Mouse (Mus musculus): ENCODE data around the gene Taf7l. TPM values are rescaled to one million over a fixed set of nuclear protein-coding genes. Genes with fewer than 3 reads are reported as not detected.

Gene Taf7l
- not detected for total RNA-seq (2022)

DNA sequence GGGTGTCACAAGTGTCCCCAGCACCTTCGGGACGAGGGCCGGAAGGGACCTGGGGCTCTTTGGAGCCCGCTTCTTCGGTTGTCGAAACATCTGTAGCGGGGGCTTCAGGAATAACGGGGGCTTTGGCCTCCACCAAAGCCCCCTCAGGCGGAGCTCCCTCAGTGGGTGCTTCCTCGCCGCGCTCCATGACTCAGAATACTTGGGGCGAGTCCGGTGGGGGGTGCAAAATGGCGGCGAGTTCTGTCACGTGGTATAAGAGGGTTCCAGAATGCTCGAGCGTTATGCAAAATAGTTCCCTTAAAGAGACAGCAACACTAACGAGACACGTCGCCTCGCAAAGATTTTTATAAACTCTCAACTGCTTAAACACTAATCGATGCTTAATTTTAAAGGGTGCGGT is at the start of gene Taf7l:
TSS of gene Taf7l (minus strand) at position 201 of the 400 bp plus-strand sequence.
- no peak for DNase-seq (ENCODE audit: low spot score in 2 of 2)

DNA sequence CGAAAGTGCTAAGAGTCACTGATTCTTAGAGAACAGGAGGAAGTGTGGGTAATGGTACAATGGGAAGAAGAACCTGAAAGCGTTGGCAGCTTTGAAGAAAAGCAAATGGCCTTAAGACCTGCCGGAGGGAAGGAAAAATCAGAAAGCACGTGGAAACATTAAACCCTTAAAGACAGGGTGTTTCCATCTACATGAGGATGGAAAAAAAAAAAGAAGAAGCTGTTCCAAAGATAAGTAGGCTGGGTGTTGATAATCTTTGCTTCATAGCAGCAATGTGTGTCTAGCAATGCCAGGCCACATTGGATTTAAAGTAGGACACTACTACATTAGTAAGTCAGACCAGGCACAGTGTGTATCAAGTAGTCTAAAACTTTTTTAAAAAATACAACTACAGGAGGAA is 49.0 kb upstream of the Taf7l start:
- no peak for DNase-seq (ENCODE audit: low spot score in 2 of 2)

DNA sequence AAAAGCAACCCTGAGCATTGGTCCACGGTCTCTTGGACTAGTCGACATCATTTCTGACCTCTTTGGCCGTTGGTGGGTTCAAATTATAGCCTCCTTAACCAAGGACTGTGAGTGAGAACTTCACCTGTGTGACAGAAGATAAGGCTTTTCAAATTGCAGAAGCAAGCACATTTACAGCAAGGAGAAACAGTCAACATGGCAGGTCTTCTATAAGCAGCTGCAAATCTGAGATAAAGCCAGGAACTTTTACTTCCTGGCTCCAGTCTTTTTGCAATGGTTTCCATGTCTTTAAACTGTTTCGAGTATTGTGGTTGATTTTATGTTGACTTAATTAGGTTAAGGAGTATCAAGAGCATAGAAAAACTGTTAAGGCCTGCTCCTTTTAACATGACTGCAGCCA is 47.5 kb upstream of the Taf7l start:
- DNase-seq (ENCODE audit: low spot score in 2 of 2), result no peak

DNA sequence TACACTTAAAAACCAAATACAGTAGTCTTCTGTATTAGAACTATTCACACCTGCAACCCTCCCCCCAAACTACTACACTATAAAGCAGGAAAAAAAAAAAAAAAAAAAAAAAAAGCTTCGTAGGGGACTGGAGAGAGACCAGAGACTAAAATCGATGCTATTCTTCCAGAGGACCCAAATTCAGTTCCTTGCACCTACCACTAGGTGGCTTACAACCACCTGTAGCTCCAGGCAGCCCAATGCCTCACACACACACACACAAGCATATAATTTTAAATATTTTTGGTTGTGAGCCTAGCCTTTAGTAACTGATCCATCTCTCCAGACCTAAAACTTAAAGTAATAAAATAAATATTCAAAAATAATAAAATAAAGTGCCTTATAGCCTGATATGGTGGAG is 33.2 kb upstream of the Taf7l start:
- no peak for DNase-seq (ENCODE audit: low spot score in 2 of 2)

DNA sequence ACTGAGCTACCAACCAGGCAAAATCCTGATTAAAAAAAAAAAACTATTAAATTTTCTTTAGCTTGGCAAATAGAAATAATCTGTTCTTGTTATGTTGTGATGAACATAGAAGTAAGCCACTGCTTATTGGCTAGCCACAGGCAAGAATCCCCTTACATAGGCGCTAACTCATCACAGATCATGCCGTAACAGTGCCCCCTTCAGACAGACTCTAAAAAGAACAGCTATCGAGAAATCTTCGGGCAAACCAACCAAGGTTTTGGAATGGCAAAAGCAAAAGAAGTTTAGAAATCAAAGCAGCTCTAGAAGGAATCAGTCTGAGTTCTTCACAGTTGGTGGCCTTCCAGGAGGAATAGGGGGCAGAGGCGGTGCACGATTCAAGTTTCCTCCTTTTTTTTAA is 31.7 kb upstream of the Taf7l start:
- no peak for DNase-seq (ENCODE audit: low spot score in 2 of 2)

DNA sequence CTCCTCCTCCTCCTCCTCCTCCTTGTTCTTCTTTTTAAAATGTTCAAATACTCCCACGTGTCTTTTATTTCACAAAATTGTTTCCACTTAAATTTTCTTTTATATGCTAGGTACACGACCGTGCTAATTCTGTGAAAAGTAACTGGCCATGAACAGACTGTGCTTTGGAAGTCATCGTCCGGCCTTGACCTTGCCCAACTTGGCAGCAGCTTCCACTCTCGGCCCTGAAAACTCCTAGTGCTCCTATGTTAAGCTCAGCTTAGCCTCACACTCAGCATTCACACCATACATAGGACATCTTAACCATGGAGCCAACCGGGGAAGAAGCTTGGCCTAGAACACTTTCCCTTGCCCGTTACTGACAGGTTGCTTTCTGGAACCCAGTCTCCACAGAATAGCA is 24.4 kb upstream of the Taf7l start:
- no peak for DNase-seq (ENCODE audit: low spot score in 2 of 2)

DNA sequence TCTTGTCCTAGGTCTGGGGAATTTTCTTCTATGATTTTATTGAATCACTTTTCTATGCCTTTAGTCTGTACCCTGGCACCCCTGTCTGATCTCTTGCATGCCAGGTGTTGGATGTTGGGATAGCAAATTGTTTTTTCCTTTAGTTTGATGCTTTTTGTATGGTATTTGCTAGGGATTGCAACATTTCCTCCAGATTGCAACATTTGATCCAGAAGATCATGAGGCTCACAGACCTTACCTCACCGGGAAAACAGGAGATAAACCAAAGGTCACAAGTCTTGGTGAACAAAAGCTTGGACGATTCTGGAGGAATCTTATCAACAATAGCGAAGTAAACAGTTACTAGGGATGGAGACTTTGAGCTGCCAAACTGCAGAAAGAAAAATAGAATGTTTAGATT is 5.4 kb upstream of the Taf7l start:
- DNase-seq (ENCODE audit: low spot score in 2 of 2), result no peak

DNA sequence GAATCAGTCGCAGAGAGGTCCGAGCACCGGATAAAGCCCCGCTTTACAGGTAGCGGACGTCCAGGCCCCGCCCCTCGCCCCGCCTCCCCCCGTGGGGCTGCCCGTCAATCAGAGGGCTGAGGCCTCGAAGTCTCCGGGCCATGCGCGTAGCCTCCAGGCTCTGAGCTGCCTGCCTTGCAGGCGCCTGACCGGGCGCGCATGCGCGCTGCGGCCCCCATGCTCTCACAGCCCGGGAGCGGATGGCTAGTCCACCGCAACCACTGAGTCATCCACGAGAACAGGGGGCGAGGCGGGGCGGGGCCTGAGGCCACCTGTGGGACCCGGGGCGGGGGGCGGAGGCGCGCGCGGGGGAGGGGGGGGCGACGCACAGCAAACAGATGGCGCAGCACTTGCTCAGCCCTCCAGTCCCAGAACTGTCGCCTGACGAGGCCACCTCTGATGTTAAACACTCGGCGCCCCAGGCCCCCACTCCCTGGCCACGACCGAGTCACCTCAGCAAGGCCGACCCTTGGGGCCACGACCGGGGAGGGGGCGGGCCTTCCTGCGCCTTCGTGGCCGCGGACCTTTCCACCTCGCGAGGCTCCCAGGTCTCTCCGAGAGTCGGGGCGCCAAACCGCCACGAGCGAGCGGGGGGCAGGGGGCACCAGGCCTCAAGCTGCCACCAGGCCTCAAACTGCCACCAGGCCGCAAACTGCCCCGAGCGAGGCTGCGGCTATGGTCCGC is 1.1 kb downstream of the Taf7l start:
- DNase-seq (ENCODE audit: low spot score in 2 of 2), result no peak

DNA sequence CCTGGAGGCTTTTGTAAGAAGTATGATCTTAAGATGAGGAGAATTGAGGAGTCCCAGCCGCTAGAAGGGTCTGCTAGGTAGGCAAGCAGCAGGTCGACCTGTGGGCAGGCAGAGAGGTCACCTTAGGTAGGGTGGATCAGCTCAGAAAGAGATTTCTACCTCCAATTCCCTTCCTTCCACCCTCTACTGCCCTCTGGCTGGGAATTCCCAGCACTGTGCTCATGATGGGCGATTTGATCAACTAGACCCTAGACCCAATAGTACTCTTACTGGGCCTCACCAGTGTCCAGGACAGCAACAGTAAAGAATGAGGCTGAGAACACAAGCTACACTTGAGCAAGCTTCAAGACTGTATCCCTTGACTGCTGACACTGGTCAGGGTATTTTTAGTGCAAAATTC is 49.0 kb downstream of the Taf7l start:
- no peak for DNase-seq (ENCODE audit: low spot score in 2 of 2)

DNA sequence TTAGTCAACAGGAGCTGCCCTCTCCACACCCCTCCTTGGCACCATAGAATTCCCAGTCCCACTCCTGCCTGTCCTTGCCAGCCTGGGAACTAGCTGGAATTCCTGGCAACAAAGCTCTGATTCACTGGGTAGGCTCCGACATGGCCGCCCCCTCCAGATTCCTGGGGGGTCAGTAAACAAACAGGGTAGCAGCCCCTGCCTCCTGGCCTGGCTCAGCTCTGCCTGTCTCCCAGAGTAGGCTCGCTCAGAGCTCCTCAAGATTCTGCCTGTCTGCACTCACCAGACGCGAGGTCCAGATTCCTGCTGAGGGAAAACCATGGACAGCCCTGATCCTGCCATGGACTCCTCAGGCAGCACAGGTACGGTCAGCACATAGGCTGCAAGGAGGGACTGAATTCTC is 49.5 kb downstream of the Taf7l start:
- DNase-seq (ENCODE audit: low spot score in 2 of 2), result no peak

DNA sequence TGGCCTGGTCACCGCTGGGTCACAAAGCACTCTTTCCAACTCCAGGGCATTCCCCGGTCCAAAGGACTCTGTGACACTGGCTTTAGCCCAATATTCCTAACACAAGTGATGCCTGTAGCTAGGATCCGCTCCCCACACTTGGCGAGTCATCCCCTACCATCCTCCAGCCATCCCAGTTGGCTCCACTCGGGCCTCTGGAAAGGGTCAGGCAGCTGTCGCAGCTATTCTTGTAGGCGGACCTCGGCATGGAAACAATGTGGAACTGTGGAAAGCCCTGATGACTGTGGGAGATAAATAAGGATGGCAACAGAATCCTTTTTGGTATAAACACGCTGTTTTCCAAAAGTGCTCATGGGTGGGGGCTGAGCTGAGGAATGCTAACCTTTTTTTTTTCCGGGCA is 50.5 kb downstream of the Taf7l start:
- no peak for DNase-seq (ENCODE audit: low spot score in 2 of 2)

DNA sequence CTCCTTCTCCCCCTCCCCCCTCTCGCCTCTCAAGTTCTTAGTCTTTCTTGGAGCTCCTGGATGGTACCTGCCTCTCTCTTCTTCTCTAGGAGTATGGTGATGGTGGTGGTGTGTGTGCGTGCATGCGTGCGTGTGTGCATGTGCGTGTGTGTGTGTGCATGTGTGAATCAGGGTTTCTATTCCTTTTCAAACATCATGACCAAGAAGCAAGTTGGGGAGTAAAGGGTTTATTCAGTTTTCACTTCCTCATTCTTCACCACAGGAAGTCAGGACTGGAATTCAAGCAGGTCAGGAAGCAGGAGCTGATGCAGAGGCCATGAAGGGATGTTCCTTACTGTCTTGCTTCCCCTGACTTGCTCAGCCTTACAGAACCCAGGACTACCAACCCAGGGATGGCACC is 52.0 kb downstream of the Taf7l start:
- DNase-seq (ENCODE audit: low spot score in 2 of 2), result no peak

DNA sequence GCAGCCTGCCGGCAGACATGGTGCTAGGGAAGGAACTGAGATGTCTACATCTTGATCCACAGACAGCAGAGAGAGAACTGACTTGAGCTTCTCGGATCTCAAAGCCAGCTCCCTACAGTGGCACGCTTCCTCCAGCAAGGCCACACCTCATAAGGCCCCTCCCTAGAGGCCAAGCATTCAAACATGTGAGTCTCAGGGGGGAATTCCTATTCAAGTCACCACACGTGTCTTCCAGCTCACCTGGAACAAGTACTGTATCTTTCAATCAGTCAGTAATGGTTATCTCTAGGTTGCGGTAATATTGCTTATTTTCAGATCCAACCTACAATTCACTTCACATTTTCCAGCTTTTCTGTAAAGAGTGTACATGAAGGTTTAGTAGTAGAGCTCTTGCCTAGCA is 56.2 kb downstream of the Taf7l start:
- DNase-seq (ENCODE audit: low spot score in 2 of 2), result no peak

DNA sequence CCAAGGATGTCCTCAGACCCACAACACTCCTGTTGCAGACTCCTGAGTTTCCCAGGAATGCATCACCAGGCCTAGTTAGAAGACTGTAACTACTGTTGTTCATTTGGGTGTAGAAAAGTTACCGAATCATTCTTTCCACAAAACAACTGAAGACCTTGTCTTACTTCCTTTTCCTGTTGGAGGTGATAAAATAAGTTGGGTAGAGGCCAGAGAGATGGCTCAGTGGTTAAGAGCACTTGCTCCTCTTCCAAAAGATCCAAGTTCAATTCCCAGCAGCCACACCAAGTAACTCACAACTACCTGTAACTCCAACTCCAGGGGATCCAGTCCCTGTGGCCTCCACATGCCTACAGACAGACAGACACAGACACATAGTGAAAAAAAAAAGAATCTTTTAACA is 64.2 kb downstream of the Taf7l start:
- no peak for DNase-seq (ENCODE audit: low spot score in 2 of 2)

Other genes starting within 250 kb of the Taf7l start
- gene Trmt2b, start 199.5 kb downstream of the Taf7l start, total RNA-seq (2022), result 10 to 100 TPM in 3 of 4 experiments, 1 to 10 TPM in 1; 8.1 to 12.9 (median 11.5) TPM
- 10 to 100 TPM; 58.2 to 64.5 (median 58.8) TPM for gene Tmem35a, start 181.3 kb downstream of the Taf7l start, total RNA-seq (2022)
- gene Cenpi, start 168.4 kb downstream of the Taf7l start, total RNA-seq (2022), result under 1 TPM; 0.26 to 0.55 (median 0.42) TPM
- gene Drp2, start 71.9 kb downstream of the Taf7l start, total RNA-seq (2022), result 10 to 100 TPM; 42.3 to 53.0 (median 51.1) TPM
- 10 to 100 TPM; 12.2 to 16.4 (median 15.2) TPM for gene Timm8a1, start 65.4 kb upstream of the Taf7l start, total RNA-seq (2022)
- 1 to 10 TPM in 3 of 4 experiments, under 1 TPM in 1; 0.97 to 2.0 (median 1.6) TPM for gene Btk, start 107.1 kb upstream of the Taf7l start, total RNA-seq (2022)
- 100 to 1,000 TPM; 108 to 148 (median 130) TPM for gene Rpl36a, start 109.2 kb upstream of the Taf7l start, total RNA-seq (2022)
- gene Gla, start 124.6 kb upstream of the Taf7l start, total RNA-seq (2022), result 10 to 100 TPM; 10.1 to 12.1 (median 11.9) TPM
- gene Hnrnph2, start 124.7 kb upstream of the Taf7l start, total RNA-seq (2022), result 100 to 1,000 TPM; 157 to 169 (median 162) TPM
- 10 to 100 TPM; 33.8 to 37.4 (median 36.1) TPM for gene Armcx4, start 210.0 kb upstream of the Taf7l start, total RNA-seq (2022)
- gene Armcx1, start 241.5 kb upstream of the Taf7l start, total RNA-seq (2022), result 10 to 100 TPM; 62.8 to 84.9 (median 74.9) TPM

Data from left cerebral cortex, adult 8-10 months (tissue).